Mouse (Mus musculus): Measurements from ENCODE around the gene Lypd3. TPM values are rescaled to one million over a fixed set of nuclear protein-coding genes. Genes with fewer than 3 reads are reported as not detected.

Gene Lypd3
- total and polyA plus RNA-seq, 3 experiments: not detected

DNA sequence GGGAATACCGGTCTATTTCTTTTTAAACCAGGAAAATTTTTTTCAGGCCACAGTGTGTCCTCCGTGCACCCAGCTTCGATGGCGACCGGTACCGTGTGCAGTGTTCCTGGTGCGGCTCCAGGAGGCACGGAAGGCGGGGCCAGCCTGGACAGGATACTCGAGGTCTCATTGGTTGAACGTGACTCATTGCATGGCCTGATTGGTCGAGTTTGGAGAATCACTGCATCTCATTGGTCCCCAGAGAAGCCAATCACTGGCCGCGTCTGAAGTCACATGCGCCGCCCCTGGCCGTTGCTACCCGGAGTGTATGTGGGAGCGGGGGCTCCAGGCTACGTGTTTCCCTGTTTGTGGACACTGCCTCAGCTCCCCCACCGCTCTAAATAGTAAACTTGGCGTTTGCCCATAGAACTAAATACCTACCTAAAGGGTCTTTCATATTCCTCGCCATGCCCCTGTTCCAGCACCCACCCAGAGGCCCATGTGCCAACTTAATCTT lies 35.6 kb downstream of the Lypd3 start:
- H3K9ac ChIP-seq (ENCODE audit: control insufficient read depth, low read depth, low read length, poor library complexity, severe bottlenecking): no peak overlapping the region
- H3K4me1 ChIP-seq (ENCODE audit: control insufficient read depth in 1 of 2, insufficient read depth in 2 of 2, low read length in 2 of 2): no peaks in the 10 kb centered on the region
- no peak overlapping the region for H3K4me3 ChIP-seq (ENCODE audit: control insufficient read depth in 1 of 2, insufficient read depth in 1 of 2, low read depth in 2 of 2, low read length in 2 of 2)
- no peaks in the 10 kb centered on the region for H3K9me3 ChIP-seq (replicated peaks; ENCODE audit: insufficient read depth, low read length)
- DNase-seq (ENCODE audit: low read depth, low spot score): no peak
- no peak overlapping the region for H3K27ac ChIP-seq (ENCODE audit: control insufficient read depth, low read depth, low read length)
- no peaks in the 10 kb centered on the region for H3K79me2 ChIP-seq (ENCODE audit: control insufficient read depth, insufficient read depth, low read length, poor library complexity)
- H3K27me3 ChIP-seq (ENCODE audit: control insufficient read depth in 1 of 2, insufficient read depth in 2 of 2, low read length in 2 of 2): no peaks in the 10 kb centered on the region
- H3K36me3 ChIP-seq (ENCODE audit: control insufficient read depth in 1 of 2, insufficient read depth in 2 of 2, low read length in 2 of 2): no peaks in the 10 kb centered on the region
- no peak for TF ChIP-seq BHLHE40 (IDR thresholded peaks at IDR 0.05; ENCODE audit: borderline replicate concordance, low read depth, low read length)
- no peak for TF ChIP-seq POLR2AphosphoS5 (IDR thresholded peaks at IDR 0.05; ENCODE audit: borderline replicate concordance, low read depth, low read length)
- no peak for TF ChIP-seq GATA1 (IDR thresholded peaks at IDR 0.05; ENCODE audit: low read depth, low read length)
- no peak for TF ChIP-seq EP300 (IDR thresholded peaks at IDR 0.05; ENCODE audit: low read depth in 1 of 2, low read length in 2 of 2)
- no peak for TF ChIP-seq CHD2 (IDR thresholded peaks at IDR 0.05; ENCODE audit: low read length)
- no peak for TF ChIP-seq NRF1 (IDR thresholded peaks at IDR 0.05; ENCODE audit: insufficient read depth, low read depth, low read length, poor library complexity, severe bottlenecking)
- TF ChIP-seq MYC (IDR thresholded peaks at IDR 0.05; ENCODE audit: low read depth, low read length): no peak
- no peak for TF ChIP-seq TCF12 (IDR thresholded peaks at IDR 0.05; ENCODE audit: low read depth, low read length)
- TF ChIP-seq GABPA (IDR thresholded peaks at IDR 0.05; ENCODE audit: low read depth, low read length): no peak
- TF ChIP-seq MEF2A (IDR thresholded peaks at IDR 0.05; ENCODE audit: extremely low read depth, insufficient replicate concordance, low read depth, low read length, poor library complexity, severe bottlenecking): no peak
- TF ChIP-seq USF1 (IDR thresholded peaks at IDR 0.05; ENCODE audit: low read depth, low read length): no peak
- TF ChIP-seq TAL1 (IDR thresholded peaks at IDR 0.05; ENCODE audit: low read length): no peak
- no peak for TF ChIP-seq ZKSCAN1 (IDR thresholded peaks at IDR 0.05; ENCODE audit: low read depth, low read length)
- no peak for TF ChIP-seq ELF1 (IDR thresholded peaks at IDR 0.05; ENCODE audit: low read depth, low read length)
- no peak for TF ChIP-seq NELFE (IDR thresholded peaks at IDR 0.05; ENCODE audit: low read depth, low read length)
- no peak for TF ChIP-seq SMC3 (IDR thresholded peaks at IDR 0.05; ENCODE audit: low read depth, low read length)
- TF ChIP-seq SIN3A (IDR thresholded peaks at IDR 0.05; ENCODE audit: low read length): no peak
- no peak for TF ChIP-seq ZMIZ1 (IDR thresholded peaks at IDR 0.05; ENCODE audit: low read depth, low read length)
- no peak for TF ChIP-seq POLR2AphosphoS2 (IDR thresholded peaks at IDR 0.05; ENCODE audit: low read length)

GRCm38 (mm10) chr7:24676575-24676974 lies 40.2 kb downstream of the Lypd3 start, which contains the start of gene Tex101:
TSS of gene Tex101 (minus strand) at chr7:24676675.
- Histone ChIP-seq H3K9me3 (replicated peaks; ENCODE audit: insufficient read depth, low read length) (no peaks in the 10 kb centered on the region), H3K79me2 (ENCODE audit: control insufficient read depth, insufficient read depth, low read length, poor library complexity) (no peaks in the 10 kb centered on the region), H3K27ac (ENCODE audit: control insufficient read depth, low read depth, low read length) (no peak within 1 kb of the TSS), H3K4me1 (ENCODE audit: control insufficient read depth in 1 of 2, insufficient read depth in 2 of 2, low read length in 2 of 2) (no peaks in the 10 kb centered on the region), H3K4me3 (ENCODE audit: control insufficient read depth in 1 of 2, insufficient read depth in 1 of 2, low read depth in 2 of 2, low read length in 2 of 2) (no peak within 1 kb of the TSS), H3K27me3 (ENCODE audit: control insufficient read depth in 1 of 2, insufficient read depth in 2 of 2, low read length in 2 of 2) (peaks cover 0 to 2% of the 10 kb centered on the region in 2 experiments; a peak in 1 of 4 replicates), H3K36me3 (ENCODE audit: control insufficient read depth in 1 of 2, insufficient read depth in 2 of 2, low read length in 2 of 2) (no peaks in the 10 kb centered on the region), H3K9ac (ENCODE audit: control insufficient read depth, low read depth, low read length, poor library complexity, severe bottlenecking) (no peak within 1 kb of the TSS)
- no peak for DNase-seq (ENCODE audit: low read depth, low spot score)
- TF ChIP-seq CTCF (IDR thresholded peaks at IDR 0.05 in 2 of 3, conservative IDR thresholded peaks at IDR 0.05 in 1 of 3; ENCODE audit: control insufficient read depth in 1 of 3, insufficient read depth in 1 of 3, low read depth in 2 of 3, low read length in 3 of 3, poor library complexity in 1 of 3, severe bottlenecking in 1 of 3) (no peak), USF2 (IDR thresholded peaks at IDR 0.05; ENCODE audit: borderline replicate concordance in 1 of 2, insufficient read depth in 1 of 2, low read depth in 1 of 2, low read length in 2 of 2) (no peak), MYC (IDR thresholded peaks at IDR 0.05; ENCODE audit: low read depth, low read length) (no peak), SIN3A (IDR thresholded peaks at IDR 0.05; ENCODE audit: low read length) (no peak), GABPA (IDR thresholded peaks at IDR 0.05; ENCODE audit: low read depth, low read length) (no peak), CHD1 (IDR thresholded peaks at IDR 0.05; ENCODE audit: low read depth, low read length) (no peak), GATA1 (IDR thresholded peaks at IDR 0.05; ENCODE audit: low read depth, low read length) (no peak), UBTF (IDR thresholded peaks at IDR 0.05; ENCODE audit: borderline replicate concordance, insufficient read depth, low read depth, low read length) (no peak)

Measured in MEL (cell line).